Mouse (Mus musculus): ENCODE data around the gene Rgcc. TPM values are rescaled to one million over a fixed set of nuclear protein-coding genes. Genes with fewer than 3 reads are reported as not detected.

The Rgcc gene
- polyA plus RNA-seq, 1 experiment from 2014 or later = 45.4 TPM

DNA sequence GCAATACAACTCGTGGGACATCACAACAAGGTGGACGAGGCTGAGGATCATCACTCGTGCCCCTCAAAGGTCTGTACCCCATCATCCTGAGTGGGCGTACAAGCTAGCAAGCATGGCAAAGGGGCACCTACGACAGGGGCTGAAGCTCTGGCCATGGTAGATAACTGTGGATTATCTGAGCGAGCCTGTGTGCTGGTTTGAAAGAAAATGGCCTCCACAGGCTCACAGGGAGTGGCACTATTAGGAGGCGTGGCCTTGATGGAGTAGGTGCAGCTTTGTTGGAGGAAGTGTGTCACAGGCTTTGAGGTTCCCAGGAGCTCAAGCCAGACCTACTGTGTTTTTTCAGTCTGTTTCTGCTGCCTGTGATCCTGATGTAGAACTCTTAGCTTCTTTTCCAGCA lies 5.7 kb upstream of the Rgcc start:
- Histone ChIP-seq H3K27ac (replicated peaks) (no peak overlapping the region), H3K4me2 (replicated peaks; ENCODE audit: low read depth) (no peak overlapping the region), H3K27me3 (ENCODE audit: control insufficient read depth, insufficient read depth, low read length) (no peaks in the 10 kb centered on the region), H3K4me1 (replicated peaks; ENCODE audit: control insufficient read depth, insufficient read depth) (no peaks in the 10 kb centered on the region), H3K4me3 (ENCODE audit: low read depth, low read length) (no peak overlapping the region), H3K9me3 (ENCODE audit: control insufficient read depth, low read length) (no peaks in the 10 kb centered on the region), H3K9ac (ENCODE audit: low read length) (no peak overlapping the region), H3K36me3 (ENCODE audit: control insufficient read depth, insufficient read depth, low read length) (no peaks in the 10 kb centered on the region)
- DNase-seq (ENCODE audit: low spot score) (no peak), ATAC-seq (ENCODE audit: low FRiP score, low TSS enrichment) (no peak)
- WGBS = 88% methylated on average over 7 of the region's 7 CpGs
- TF ChIP-seq EP300 (optimal IDR thresholded peaks at IDR 0.05) (no peak), CTCF (IDR thresholded peaks at IDR 0.05; ENCODE audit: low read depth) (no peak)

DNA sequence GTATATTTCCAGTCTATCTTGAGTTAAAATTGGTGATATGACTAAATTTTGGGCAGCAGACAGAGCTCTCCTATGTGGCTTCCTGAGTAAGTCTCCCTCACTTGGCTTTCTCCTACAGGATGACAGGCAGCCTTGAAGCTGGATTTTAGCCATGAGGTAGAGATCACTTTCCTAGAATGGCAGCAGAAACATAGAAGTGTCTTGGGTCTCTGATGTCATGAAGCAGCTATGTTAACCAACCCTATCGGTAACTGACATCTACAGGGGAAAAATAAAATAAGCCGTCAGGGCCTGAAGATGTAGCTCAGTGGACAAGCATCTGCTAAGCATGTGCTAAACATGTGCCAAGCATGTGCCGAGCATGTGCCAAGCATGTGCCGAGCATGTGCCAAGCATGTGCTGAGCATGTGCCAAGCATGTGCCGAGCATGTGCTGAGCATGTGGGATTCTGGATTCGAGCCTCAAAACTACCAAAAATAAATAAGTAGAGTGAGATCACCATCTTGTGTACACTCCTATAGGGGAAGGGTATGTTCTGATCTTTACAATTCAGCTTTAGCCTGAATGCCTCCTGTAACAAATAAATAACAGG lies 3.5 kb upstream of the Rgcc start:
- TF ChIP-seq EP300 (optimal IDR thresholded peaks at IDR 0.05) (no peak), CTCF (IDR thresholded peaks at IDR 0.05; ENCODE audit: low read depth) (no peak)
- WGBS = 83% methylated on average over 6 of the region's 6 CpGs
- DNase-seq (ENCODE audit: low spot score) = no peak

DNA sequence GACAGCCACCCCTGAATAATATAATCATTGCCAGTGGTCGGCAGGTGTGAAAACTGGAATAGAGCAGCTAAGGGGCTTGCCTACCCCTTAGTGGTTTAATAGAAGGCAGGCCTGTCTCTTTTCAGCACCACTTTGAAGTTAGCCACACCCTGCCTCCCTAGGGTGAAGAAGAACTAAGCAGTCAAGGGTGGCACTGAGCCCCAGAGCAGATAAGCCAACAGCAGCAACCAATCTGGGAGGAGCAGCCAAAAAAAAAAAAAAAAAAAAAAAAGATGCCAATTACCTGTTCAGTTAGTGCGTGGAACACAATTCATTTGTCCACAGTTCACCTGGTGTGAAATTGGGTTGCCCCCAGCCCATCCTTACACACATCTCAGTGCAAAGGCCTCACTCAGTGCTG lies 1.7 kb upstream of the Rgcc start:
- Histone ChIP-seq H3K36me3 (ENCODE audit: control insufficient read depth, insufficient read depth, low read length) (no peaks in the 10 kb centered on the region), H3K27me3 (ENCODE audit: control insufficient read depth, insufficient read depth, low read length) (no peaks in the 10 kb centered on the region), H3K4me1 (replicated peaks; ENCODE audit: control insufficient read depth, insufficient read depth) (no peaks in the 10 kb centered on the region), H3K27ac (replicated peaks) (no peak overlapping the region), H3K4me3 (ENCODE audit: low read depth, low read length) (no peak overlapping the region), H3K9ac (ENCODE audit: low read length) (no peak overlapping the region), H3K9me3 (ENCODE audit: control insufficient read depth, low read length) (no peaks in the 10 kb centered on the region), H3K4me2 (replicated peaks; ENCODE audit: low read depth) (no peak overlapping the region)
- no peak for ATAC-seq (ENCODE audit: low FRiP score, low TSS enrichment)
- WGBS = 85% methylated on average over 2 of the region's 2 CpGs
- no peak for DNase-seq (ENCODE audit: low spot score)
- no peak for TF ChIP-seq EP300 (optimal IDR thresholded peaks at IDR 0.05)
- TF ChIP-seq CTCF (IDR thresholded peaks at IDR 0.05; ENCODE audit: low read depth) = no peak

More for the DNA sequence above, 3.5 kb upstream of the Rgcc start:
- Histone ChIP-seq H3K27me3 (ENCODE audit: control insufficient read depth, insufficient read depth, low read length) (no peaks in the 10 kb centered on the region), H3K9me3 (ENCODE audit: control insufficient read depth, low read length) (no peaks in the 10 kb centered on the region), H3K36me3 (ENCODE audit: control insufficient read depth, insufficient read depth, low read length) (no peaks in the 10 kb centered on the region), H3K9ac (ENCODE audit: low read length) (no peak overlapping the region), H3K4me1 (replicated peaks; ENCODE audit: control insufficient read depth, insufficient read depth) (no peaks in the 10 kb centered on the region), H3K27ac (replicated peaks) (no peak overlapping the region), H3K4me3 (ENCODE audit: low read depth, low read length) (no peak overlapping the region), H3K4me2 (replicated peaks; ENCODE audit: low read depth) (no peak overlapping the region)
- ATAC-seq (ENCODE audit: low FRiP score, low TSS enrichment) = no peak

DNA sequence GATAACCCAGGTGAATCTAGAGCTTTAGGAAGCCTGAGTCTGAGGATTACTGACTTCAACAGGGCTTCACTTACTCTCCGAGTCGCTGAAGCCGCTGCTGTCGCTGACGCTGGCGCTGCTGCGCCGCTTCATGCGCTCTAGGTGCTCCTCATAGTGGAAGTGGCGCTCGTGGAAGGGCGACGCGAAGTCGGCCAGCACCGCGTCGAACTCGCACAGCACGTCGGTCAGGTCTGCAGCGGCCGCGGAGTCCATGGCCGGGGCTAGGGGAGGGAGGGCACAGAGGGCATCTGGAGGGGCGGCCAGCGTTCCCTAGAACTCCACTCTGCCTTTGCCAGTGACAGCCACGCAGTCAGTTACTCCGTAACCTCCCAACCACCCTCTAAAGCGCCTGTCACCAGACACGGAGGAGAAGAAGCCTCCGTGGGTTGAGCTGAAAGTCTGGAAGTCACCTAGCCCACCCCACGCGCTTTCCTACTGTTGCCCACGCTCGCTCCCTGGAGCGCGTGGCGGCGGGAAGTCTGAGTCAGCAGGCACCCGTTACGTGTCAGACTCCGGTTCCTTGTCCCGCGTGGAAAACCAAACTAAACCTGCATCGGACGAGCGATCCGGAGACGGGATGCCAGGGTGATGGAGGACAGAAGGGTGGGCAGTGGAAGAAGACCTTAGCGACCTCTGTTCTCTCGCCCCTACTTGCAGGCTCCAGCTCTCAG lies 649 bp downstream of the Rgcc start:
- peak; percentile 27 for DNase-seq (ENCODE audit: low spot score)
- Histone ChIP-seq H3K4me3 (ENCODE audit: low read depth, low read length) (peak overlapping the region; percentile 54), H3K27me3 (ENCODE audit: control insufficient read depth, insufficient read depth, low read length) (no peaks in the 10 kb centered on the region), H3K9ac (ENCODE audit: low read length) (peak overlapping the region; percentile 64), H3K4me1 (replicated peaks; ENCODE audit: control insufficient read depth, insufficient read depth) (no peaks in the 10 kb centered on the region), H3K9me3 (ENCODE audit: control insufficient read depth, low read length) (no peaks in the 10 kb centered on the region), H3K27ac (replicated peaks) (no peak overlapping the region), H3K4me2 (replicated peaks; ENCODE audit: low read depth) (peak overlapping the region; percentile 93), H3K36me3 (ENCODE audit: control insufficient read depth, insufficient read depth, low read length) (no peaks in the 10 kb centered on the region)
- WGBS = 1% methylated on average over 52 of the region's 52 CpGs
- peak; percentile 31 for ATAC-seq (ENCODE audit: low FRiP score, low TSS enrichment)
- TF ChIP-seq EP300 (optimal IDR thresholded peaks at IDR 0.05) = no peak
- TF ChIP-seq CTCF (IDR thresholded peaks at IDR 0.05; ENCODE audit: low read depth) = no peak

DNA sequence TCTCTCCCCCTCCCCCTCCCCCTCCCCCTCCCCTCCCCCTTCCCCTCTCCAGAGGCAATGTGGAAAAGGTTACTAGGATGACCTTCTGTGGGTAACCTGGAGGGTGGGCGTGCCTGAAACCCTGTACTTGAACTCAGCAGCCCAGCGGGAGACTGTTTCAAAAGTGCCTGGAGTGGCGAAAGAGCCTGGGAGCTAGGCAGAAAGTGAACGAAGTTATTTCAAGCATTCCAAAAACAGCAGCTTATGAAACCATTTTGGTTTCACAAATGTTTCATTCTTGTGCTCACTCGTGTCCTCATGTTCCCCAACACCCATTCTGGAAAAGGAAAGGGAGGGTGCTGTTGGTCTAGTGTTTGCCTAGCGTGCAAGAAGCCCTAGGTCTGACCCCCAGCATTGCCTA lies 1.6 kb downstream of the Rgcc start:
- no peak overlapping the region for H3K9ac ChIP-seq (ENCODE audit: low read length)
- TF ChIP-seq CTCF (IDR thresholded peaks at IDR 0.05; ENCODE audit: low read depth) (no peak), EP300 (optimal IDR thresholded peaks at IDR 0.05) (no peak)
- DNase-seq (ENCODE audit: low spot score) = no peak
- peak overlapping the region; percentile 8; the same call in 1 of the 2 replicates for H3K4me2 ChIP-seq (replicated peaks; ENCODE audit: low read depth)
- no peak overlapping the region for H3K27ac ChIP-seq (replicated peaks)
- H3K36me3 ChIP-seq (ENCODE audit: control insufficient read depth, insufficient read depth, low read length) = no peaks in the 10 kb centered on the region
- H3K4me1 ChIP-seq (replicated peaks; ENCODE audit: control insufficient read depth, insufficient read depth) = no peaks in the 10 kb centered on the region
- no peaks in the 10 kb centered on the region for H3K27me3 ChIP-seq (ENCODE audit: control insufficient read depth, insufficient read depth, low read length)
- H3K9me3 ChIP-seq (ENCODE audit: control insufficient read depth, low read length) = no peaks in the 10 kb centered on the region
- no peak for ATAC-seq (ENCODE audit: low FRiP score, low TSS enrichment)
- H3K4me3 ChIP-seq (ENCODE audit: low read depth, low read length) = peak overlapping the region; percentile 54
- WGBS = 39% methylated on average over 6 of the region's 6 CpGs

DNA sequence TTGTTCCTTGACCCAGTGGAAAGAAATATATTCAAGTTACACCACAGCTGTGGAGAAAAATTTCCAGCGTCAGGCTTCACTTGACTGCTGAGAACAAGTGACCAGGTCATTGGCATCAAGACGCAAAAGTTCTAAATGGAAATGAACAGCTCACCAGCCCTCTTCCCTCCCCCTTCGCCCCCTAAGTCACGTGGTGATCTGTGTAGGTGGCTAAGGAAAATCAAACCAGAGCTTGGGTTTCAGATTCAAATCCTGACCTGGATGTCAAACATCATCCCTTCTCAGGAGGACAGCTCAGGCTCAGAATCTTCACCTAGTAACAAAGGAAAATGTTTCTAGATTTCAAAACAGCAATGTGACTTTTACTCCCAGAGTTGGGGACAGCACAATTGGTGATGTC lies 2.2 kb downstream of the Rgcc start:
- Histone ChIP-seq H3K4me2 (replicated peaks; ENCODE audit: low read depth) (no peak overlapping the region), H3K4me3 (ENCODE audit: low read depth, low read length) (no peak overlapping the region), H3K9ac (ENCODE audit: low read length) (no peak overlapping the region)

More for the DNA sequence above, 2.2 kb downstream of the Rgcc start:
- H3K27ac ChIP-seq (replicated peaks) = no peak overlapping the region
- H3K9me3 ChIP-seq (ENCODE audit: control insufficient read depth, low read length) = no peaks in the 10 kb centered on the region
- 55% methylated on average over 4 of the region's 4 CpGs for WGBS
- H3K4me1 ChIP-seq (replicated peaks; ENCODE audit: control insufficient read depth, insufficient read depth) = no peaks in the 10 kb centered on the region
- no peak for TF ChIP-seq EP300 (optimal IDR thresholded peaks at IDR 0.05)
- TF ChIP-seq CTCF (IDR thresholded peaks at IDR 0.05; ENCODE audit: low read depth) = no peak
- H3K36me3 ChIP-seq (ENCODE audit: control insufficient read depth, insufficient read depth, low read length) = no peaks in the 10 kb centered on the region
- ATAC-seq (ENCODE audit: low FRiP score, low TSS enrichment) (no peak), DNase-seq (ENCODE audit: low spot score) (no peak)
- H3K27me3 ChIP-seq (ENCODE audit: control insufficient read depth, insufficient read depth, low read length) = no peaks in the 10 kb centered on the region
